Mouse (Mus musculus) C2C12 (cell line): Measurements from ENCODE around the gene Mtmr3. TPM values are rescaled to one million over a fixed set of nuclear protein-coding genes. Genes with fewer than 3 reads are reported as not detected.

Source experiments
- H3K27me3 ChIP-seq: one replicate; pipeline ENCODE4 v1.6.1; 2011; ENCODE audit not compliant: control insufficient read depth, insufficient read depth, insufficient read length
- H3K36me3 ChIP-seq: one replicate; pipeline ENCODE4 v1.6.1; 2011; ENCODE audit not compliant: control insufficient read depth, insufficient read depth
- H3K4me3 ChIP-seq: one replicate; pipeline ENCODE4 v1.5.1; 2011; ENCODE audit warnings: mild to moderate bottlenecking, control low read depth; ENCODE audit not compliant: poor library complexity, insufficient read depth, severe bottlenecking
- H3K79me2 ChIP-seq: one replicate; pipeline ENCODE4 v1.6.1; 2011; ENCODE audit not compliant: control insufficient read depth, insufficient read depth
- H3K79me3 ChIP-seq: one replicate; pipeline ENCODE4 v1.6.1; 2011; ENCODE audit warnings: low read depth, control low read depth
- H3ac ChIP-seq: one replicate; pipeline ENCODE3; 2011; ENCODE audit warnings: low read depth; ENCODE audit not compliant: control insufficient read depth, insufficient read length
- CEBPB ChIP-seq: IDR thresholded peaks from one replicate; pipeline ENCODE4 v1.6.1; 2011; ENCODE audit warnings: low read depth, mild to moderate bottlenecking, control low read depth, moderate library complexity
- CTCF ChIP-seq: IDR thresholded peaks from one replicate; pipeline ENCODE4 v1.5.1; 2011; ENCODE audit not compliant: control insufficient read depth, insufficient read depth, insufficient read length
- FOSL1 ChIP-seq: IDR thresholded peaks from one replicate; pipeline ENCODE4 v1.8.0; 2011; ENCODE audit warnings: mild to moderate bottlenecking, low read length; ENCODE audit not compliant: poor library complexity, insufficient read depth, severe bottlenecking
- MAX ChIP-seq: IDR thresholded peaks from one replicate; pipeline ENCODE4 v1.6.1; 2011; ENCODE audit warnings: mild to moderate bottlenecking, control low read depth
- MYOD1 ChIP-seq: IDR thresholded peaks from one replicate; pipeline ENCODE4 v1.6.1; 2011; ENCODE audit warnings: low read depth; ENCODE audit not compliant: control insufficient read depth, insufficient read length
- MYOG ChIP-seq: IDR thresholded peaks from one replicate; pipeline ENCODE4 v1.6.1; 2011; ENCODE audit not compliant: control insufficient read depth, insufficient read length; ENCODE audit errors: extremely low read depth
- USF1 ChIP-seq: IDR thresholded peaks from one replicate; pipeline ENCODE4 v1.6.1; 2011; ENCODE audit warnings: low read depth, mild to moderate bottlenecking, control low read depth, moderate library complexity
- polyA plus RNA-seq: library from polyadenylated mRNA; unstranded; fragments of >200 nt; fragmentation: generic; extraction: Trizol; gene quantifications from one replicate; pipeline ENCODE4 v1.2.1, GENCODE M21; 2012; ENCODE audit warnings: missing spikeins

Gene Mtmr3
- polyA plus RNA-seq, 1 experiment: 13.8 TPM

GRCm38 (mm10) chr11:4488367-4488766 lies 106.3 kb downstream of the Mtmr3 start:
- H3K79me2 ChIP-seq: no peaks in the 10 kb centered on the region
- no peak overlapping the region for H3K4me3 ChIP-seq
- H3K79me3 ChIP-seq: no peaks in the 10 kb centered on the region
- no peak overlapping the region for H3ac ChIP-seq
- H3K27me3 ChIP-seq: no peaks in the 10 kb centered on the region
- TF ChIP-seq FOSL1 (no peak), MAX (no peak)
- H3K36me3 ChIP-seq: peaks cover 49% of the 10 kb centered on the region

DNA sequence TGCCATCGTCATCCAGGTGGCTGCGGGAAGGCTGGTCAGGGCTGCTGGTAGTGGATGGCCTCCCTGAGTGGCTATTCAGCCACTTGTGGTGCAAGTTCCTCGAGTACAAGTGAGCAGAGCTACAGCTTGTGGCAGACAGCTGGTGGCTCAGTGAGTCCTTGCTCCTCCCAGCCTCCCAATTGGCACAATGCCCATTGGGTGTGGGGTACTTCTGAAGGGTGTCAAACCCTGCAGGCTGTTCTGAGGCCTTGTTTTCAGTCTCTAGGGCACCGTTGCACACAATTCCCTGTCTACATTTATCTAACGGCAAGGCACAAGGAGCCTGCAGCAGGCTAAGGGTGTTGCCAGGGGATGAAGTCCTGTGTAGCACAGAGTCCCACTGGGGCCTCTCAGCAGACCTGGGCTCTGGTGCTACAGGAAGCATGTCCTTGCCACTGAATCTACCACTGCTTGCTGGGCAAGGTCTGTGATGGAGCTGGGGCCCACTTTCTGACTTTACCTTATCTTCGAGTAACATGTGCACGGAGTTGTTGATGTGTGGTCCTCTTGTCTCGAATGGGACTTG lies 107.2 kb downstream of the Mtmr3 start:
- H3K4me3 ChIP-seq: no peak overlapping the region
- TF ChIP-seq FOSL1: no peak
- no peak for TF ChIP-seq MAX
- TF ChIP-seq MYOG: no peak
- TF ChIP-seq CTCF: no peak
- no peak for TF ChIP-seq CEBPB
- TF ChIP-seq USF1: no peak
- TF ChIP-seq MYOD1: no peak
- H3K79me2 ChIP-seq: no peaks in the 10 kb centered on the region
- H3K79me3 ChIP-seq: no peaks in the 10 kb centered on the region
- peaks cover 51% of the 10 kb centered on the region for H3K36me3 ChIP-seq
- no peak overlapping the region for H3ac ChIP-seq
- H3K27me3 ChIP-seq: no peaks in the 10 kb centered on the region

DNA sequence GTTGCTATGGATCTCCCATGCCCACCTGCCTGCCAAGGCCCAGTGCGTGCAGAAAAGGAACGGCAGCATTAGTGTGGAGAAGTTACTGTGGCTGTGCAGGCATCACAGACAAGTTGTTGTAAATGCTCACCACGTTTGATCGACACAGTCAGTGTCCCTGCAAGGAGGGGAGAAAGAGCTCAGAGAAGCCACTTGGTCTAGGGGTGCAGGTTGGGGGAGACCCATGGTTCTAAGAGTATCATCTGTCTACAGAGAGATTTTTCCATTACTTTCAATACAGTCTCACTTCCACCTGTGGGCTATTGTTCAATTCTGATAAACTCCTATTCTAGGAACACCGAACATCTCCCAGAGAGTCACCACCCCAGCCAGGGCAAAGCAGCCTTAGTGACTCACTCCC lies 110.1 kb downstream of the Mtmr3 start:
- no peak overlapping the region for H3K4me3 ChIP-seq
- no peaks in the 10 kb centered on the region for H3K27me3 ChIP-seq
- no peak for TF ChIP-seq FOSL1
- H3K36me3 ChIP-seq: peaks cover 45% of the 10 kb centered on the region
- no peak overlapping the region for H3ac ChIP-seq
- H3K79me3 ChIP-seq: no peaks in the 10 kb centered on the region
- H3K79me2 ChIP-seq: no peaks in the 10 kb centered on the region

- Histone ChIP-seq H3K27me3 (no peaks in the 10 kb centered on the region), H3ac (no peak overlapping the region), H3K36me3 (peaks cover 40% of the 10 kb centered on the region), H3K4me3 (no peak overlapping the region), H3K79me3 (no peaks in the 10 kb centered on the region), H3K79me2 (no peaks in the 10 kb centered on the region)
- no peak for TF ChIP-seq CEBPB
- no peak for TF ChIP-seq CTCF
Observed at GRCm38 (mm10) chr11:4482641-4483040, 112.0 kb downstream of the Mtmr3 start.

DNA sequence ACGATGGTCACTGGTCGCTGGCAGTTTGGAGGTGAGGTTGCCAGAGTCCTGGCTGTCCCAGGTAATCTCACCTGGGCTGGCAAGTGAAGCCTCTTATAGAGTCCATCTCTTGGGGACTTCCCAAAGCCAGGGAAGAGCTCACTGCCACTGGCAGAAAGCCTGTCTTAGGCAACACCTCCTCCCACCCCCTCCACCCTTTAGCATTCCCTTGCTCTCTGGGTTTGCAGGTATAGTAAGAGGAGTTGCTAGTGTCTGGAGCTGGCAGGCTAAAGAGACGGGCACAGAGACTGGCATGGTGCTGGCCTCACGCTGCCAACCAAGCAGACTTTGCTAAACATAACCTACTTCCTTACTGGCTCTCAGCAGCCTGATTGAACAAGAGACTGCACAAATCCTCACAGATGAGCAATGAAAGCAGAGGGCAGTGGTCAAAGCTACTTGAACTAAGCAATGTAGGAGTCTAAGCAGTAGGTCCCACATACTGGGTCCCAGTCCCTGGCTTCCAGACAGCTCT lies 118.4 kb downstream of the Mtmr3 start:
- H3K4me3 ChIP-seq: no peak overlapping the region
- TF ChIP-seq MYOG: no peak
- TF ChIP-seq MYOD1: no peak
- no peak for TF ChIP-seq USF1
- TF ChIP-seq FOSL1: no peak
- TF ChIP-seq MAX: no peak
- TF ChIP-seq CTCF: no peak
- no peak for TF ChIP-seq CEBPB
- no peak overlapping the region for H3ac ChIP-seq
- no peaks in the 10 kb centered on the region for H3K79me2 ChIP-seq
- H3K79me3 ChIP-seq: no peaks in the 10 kb centered on the region
- no peaks in the 10 kb centered on the region for H3K27me3 ChIP-seq
- H3K36me3 ChIP-seq: peaks cover 15% of the 10 kb centered on the region

- Histone ChIP-seq H3K4me3 (no peak overlapping the region), H3ac (no peak overlapping the region), H3K79me3 (no peaks in the 10 kb centered on the region), H3K36me3 (no peaks in the 10 kb centered on the region), H3K27me3 (no peaks in the 10 kb centered on the region), H3K79me2 (no peaks in the 10 kb centered on the region)
- TF ChIP-seq MYOD1 (no peak), USF1 (no peak), CEBPB (no peak), MAX (no peak)
Observed at GRCm38 (mm10) chr11:4472464-4473179, 122.0 kb downstream of the Mtmr3 start.
